Mouse (Mus musculus): Measurements from ENCODE around the gene Mef2d. TPM values are rescaled to one million over a fixed set of nuclear protein-coding genes. Genes with fewer than 3 reads are reported as not detected.

The Mef2d gene
- polyA plus RNA-seq, 1 experiment from 2014 or later, result 22.5 TPM

DNA sequence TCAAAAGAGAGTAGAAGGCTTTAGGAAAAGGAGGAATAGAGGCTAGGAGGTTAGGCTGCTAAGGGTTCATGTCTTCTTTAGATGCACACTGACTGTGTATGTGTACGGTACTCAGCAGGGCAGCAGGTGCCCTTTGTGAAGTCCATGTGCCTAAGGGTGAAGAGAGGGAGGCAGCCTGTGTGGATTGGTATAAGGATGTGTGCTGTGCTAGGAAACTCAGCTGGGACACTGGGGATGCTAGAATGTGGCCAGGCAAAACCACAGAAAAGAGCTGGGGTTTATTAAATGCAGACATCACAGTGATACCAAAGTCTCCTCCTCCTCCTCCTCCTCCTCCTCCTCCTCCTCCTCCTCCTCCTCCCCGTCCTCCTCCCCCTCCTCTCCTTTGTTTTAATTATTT, 75.5 kb downstream of the Mef2d start:
- Histone ChIP-seq H3K4me1 (ENCODE audit: control insufficient read depth, insufficient read depth, low read length) (peaks cover 34% of the 10 kb centered on the region), H3K9me3 (replicated peaks; ENCODE audit: control insufficient read depth, low read length, poor library complexity, severe bottlenecking) (no peaks in the 10 kb centered on the region), H3K4me3 (ENCODE audit: low read depth, low read length) (peak overlapping the region; percentile 49), H3K4me2 (ENCODE audit: low read length) (peak overlapping the region; percentile 70), H3K27ac (ENCODE audit: low read length) (peak overlapping the region; percentile 80), H3K27me3 (ENCODE audit: control insufficient read depth, insufficient read depth, low read depth, low read length) (peaks cover 6% of the 10 kb centered on the region), H3K36me3 (ENCODE audit: control insufficient read depth, insufficient read depth, low read length) (no peaks in the 10 kb centered on the region), H3K9ac (ENCODE audit: low read depth, low read length) (peak overlapping the region; percentile 83)
- ATAC-seq, result no peak
- 25% methylated on average over 1 of the region's 2 CpGs for WGBS

DNA sequence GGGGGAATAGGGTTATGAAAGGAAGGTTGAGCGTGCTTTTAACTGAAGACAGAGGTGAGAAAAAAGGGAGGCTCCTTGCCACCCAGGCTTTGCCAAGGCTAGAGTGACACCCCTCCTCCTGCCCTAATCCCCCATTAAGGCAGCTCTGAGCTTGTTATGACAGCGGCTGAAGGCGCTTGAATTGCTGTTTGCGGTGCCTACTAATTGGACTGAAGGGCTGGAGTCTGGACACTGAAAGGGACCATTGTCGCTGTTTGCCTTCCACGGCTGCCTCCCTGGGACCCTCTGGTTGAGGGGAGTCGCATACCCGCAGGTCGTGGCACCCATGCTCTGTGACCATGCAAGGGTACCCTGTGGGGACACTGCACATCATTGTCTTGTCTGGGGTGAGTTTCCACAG, 77.8 kb downstream of the Mef2d start:
- Histone ChIP-seq H3K9me3 (replicated peaks; ENCODE audit: control insufficient read depth, low read length, poor library complexity, severe bottlenecking) (no peaks in the 10 kb centered on the region), H3K9ac (ENCODE audit: low read depth, low read length) (peak overlapping the region; percentile 36), H3K36me3 (ENCODE audit: control insufficient read depth, insufficient read depth, low read length) (0 out of 2 replicates have a peak, but pooled peaks cover 3% of the 10 kb centered on the region), H3K27ac (ENCODE audit: low read length) (peak overlapping the region; percentile 84), H3K4me2 (ENCODE audit: low read length) (peak overlapping the region; percentile 70), H3K27me3 (ENCODE audit: control insufficient read depth, insufficient read depth, low read depth, low read length) (peaks cover 3% of the 10 kb centered on the region), H3K4me3 (ENCODE audit: low read depth, low read length) (no peak overlapping the region), H3K4me1 (ENCODE audit: control insufficient read depth, insufficient read depth, low read length) (peaks cover 21% of the 10 kb centered on the region)
- WGBS, result 5% methylated on average over 9 of the region's 9 CpGs
- ATAC-seq, result no peak

DNA sequence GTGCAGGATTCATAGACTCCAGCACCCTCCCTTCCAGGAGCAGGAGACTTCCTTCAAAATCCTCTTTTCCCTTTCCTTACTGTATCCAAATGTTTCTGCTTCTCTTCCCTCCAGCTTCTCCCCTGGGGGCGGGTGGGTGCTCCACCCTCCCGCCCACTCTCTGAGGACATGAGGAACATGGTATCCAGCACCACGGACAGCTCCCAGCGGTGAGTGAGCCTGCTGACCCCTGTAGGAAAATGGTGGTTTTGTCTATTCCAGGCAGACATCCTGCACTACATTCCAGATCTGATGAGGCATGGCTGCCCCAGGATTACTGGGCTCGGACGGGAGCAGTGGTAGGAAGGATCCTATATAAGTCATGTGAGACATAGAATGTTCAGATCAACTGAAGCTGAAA, 78.7 kb downstream of the Mef2d start:
- no peak for ATAC-seq
- 0 out of 2 replicates have a peak, but pooled peaks cover 8% of the 10 kb centered on the region for H3K36me3 ChIP-seq (ENCODE audit: control insufficient read depth, insufficient read depth, low read length)
- peaks cover 3% of the 10 kb centered on the region; the same call in 1 of the 2 replicates for H3K27me3 ChIP-seq (ENCODE audit: control insufficient read depth, insufficient read depth, low read depth, low read length)
- peak overlapping the region; percentile 70; the same call in 1 of the 2 replicates for H3K4me2 ChIP-seq (ENCODE audit: low read length)
- peaks cover 23% of the 10 kb centered on the region for H3K4me1 ChIP-seq (ENCODE audit: control insufficient read depth, insufficient read depth, low read length)
- H3K9ac ChIP-seq (ENCODE audit: low read depth, low read length), result peak overlapping the region; percentile 39; the same call in 1 of the 2 replicates
- WGBS, result 5% methylated on average over 6 of the region's 6 CpGs
- H3K4me3 ChIP-seq (ENCODE audit: low read depth, low read length), result no peak overlapping the region
- peak overlapping the region; percentile 84 for H3K27ac ChIP-seq (ENCODE audit: low read length)
- H3K9me3 ChIP-seq (replicated peaks; ENCODE audit: control insufficient read depth, low read length, poor library complexity, severe bottlenecking), result no peaks in the 10 kb centered on the region

Small RNA genes within 50 kb of the gene (microRNA-seq; reads per million reads assigned to microRNA genes)
- not detected for gene Gm25641
- 15.0 reads per million, percentile 34 among the genes with 10 or more reads in this experiment for gene Mir3093
- not detected for gene Mir9-1

Other genes with a start within 250 kb of the Mef2d start
- 144 and 154 TPM in 2 replicates for gene Hdgf, start 236.1 kb upstream of the Mef2d start, polyA plus RNA-seq (2015; fragmentation: Nextera tagmentation; extraction: Ambion mirVana)
- 47.8 and 51.6 TPM in 2 replicates for gene Mrpl24, start 222.9 kb upstream of the Mef2d start, polyA plus RNA-seq (2015; fragmentation: Nextera tagmentation; extraction: Ambion mirVana)
- gene Isg20l2, start 212.1 kb upstream of the Mef2d start, polyA plus RNA-seq (2015; fragmentation: Nextera tagmentation; extraction: Ambion mirVana), result 24.9 and 28.6 TPM in 2 replicates
- 20.5 and 23.2 TPM in 2 replicates for gene Rrnad1, start 211.7 kb upstream of the Mef2d start, polyA plus RNA-seq (2015; fragmentation: Nextera tagmentation; extraction: Ambion mirVana)
- 42.5 and 44.4 TPM in 2 replicates for gene Crabp2, start 193.7 kb upstream of the Mef2d start, polyA plus RNA-seq (2015; fragmentation: Nextera tagmentation; extraction: Ambion mirVana)
- 14.1 and 21.8 TPM in 2 replicates for gene Nes, start 171.3 kb upstream of the Mef2d start, polyA plus RNA-seq (2015; fragmentation: Nextera tagmentation; extraction: Ambion mirVana)
- 51.5 and 96.9 TPM in 2 replicates for gene Bcan, start 142.1 kb upstream of the Mef2d start, polyA plus RNA-seq (2015; fragmentation: Nextera tagmentation; extraction: Ambion mirVana)
- 0.37 and 0.74 TPM in 2 replicates for gene Hapln2, start 114.8 kb upstream of the Mef2d start, polyA plus RNA-seq (2015; fragmentation: Nextera tagmentation; extraction: Ambion mirVana)
- gene Gpatch4, start 99.3 kb upstream of the Mef2d start, polyA plus RNA-seq (2015; fragmentation: Nextera tagmentation; extraction: Ambion mirVana), result 30.4 and 35.9 TPM in 2 replicates
- gene Naxe, start 83.9 kb upstream of the Mef2d start, polyA plus RNA-seq (2015; fragmentation: Nextera tagmentation; extraction: Ambion mirVana), result 148 and 166 TPM in 2 replicates
- gene Ttc24, start 64.1 kb upstream of the Mef2d start, polyA plus RNA-seq (2015; fragmentation: Nextera tagmentation; extraction: Ambion mirVana), result not detected in 2 replicates
- 1.8 and 2.3 TPM in 2 replicates for gene Iqgap3, start 60.4 kb upstream of the Mef2d start, polyA plus RNA-seq (2015; fragmentation: Nextera tagmentation; extraction: Ambion mirVana)
- gene Rhbg, start 112.3 kb downstream of the Mef2d start, polyA plus RNA-seq (2015; fragmentation: Nextera tagmentation; extraction: Ambion mirVana), result 0.18 and 0.21 TPM in 2 replicates
- 0.16 TPM in 1 of 2 replicates, not detected in the other for gene Gm38392, start 144.8 kb downstream of the Mef2d start, polyA plus RNA-seq (2015; fragmentation: Nextera tagmentation; extraction: Ambion mirVana)
- gene Tsacc, start 154.6 kb downstream of the Mef2d start, polyA plus RNA-seq (2015; fragmentation: Nextera tagmentation; extraction: Ambion mirVana), result 7.3 and 7.5 TPM in 2 replicates
- 419 and 444 TPM in 2 replicates for gene Cct3, start 154.7 kb downstream of the Mef2d start, polyA plus RNA-seq (2015; fragmentation: Nextera tagmentation; extraction: Ambion mirVana)
- gene Glmp, start 182.7 kb downstream of the Mef2d start, polyA plus RNA-seq (2015; fragmentation: Nextera tagmentation; extraction: Ambion mirVana), result 91.3 and 107 TPM in 2 replicates
- 1.0 and 1.2 TPM in 2 replicates for gene Tmem79, start 193.8 kb downstream of the Mef2d start, polyA plus RNA-seq (2015; fragmentation: Nextera tagmentation; extraction: Ambion mirVana)
- gene Smg5, start 193.9 kb downstream of the Mef2d start, polyA plus RNA-seq (2015; fragmentation: Nextera tagmentation; extraction: Ambion mirVana), result 61.4 and 65.7 TPM in 2 replicates
- gene Paqr6, start 222.2 kb downstream of the Mef2d start, polyA plus RNA-seq (2015; fragmentation: Nextera tagmentation; extraction: Ambion mirVana), result 1.2 and 1.9 TPM in 2 replicates
- not detected in 2 replicates for gene Bglap3, start 230.4 kb downstream of the Mef2d start, polyA plus RNA-seq (2015; fragmentation: Nextera tagmentation; extraction: Ambion mirVana)
- 1.3 TPM in 1 of 2 replicates, not detected in the other for gene Bglap2, start 236.3 kb downstream of the Mef2d start, polyA plus RNA-seq (2015; fragmentation: Nextera tagmentation; extraction: Ambion mirVana)
- gene Bglap, start 242.1 kb downstream of the Mef2d start, polyA plus RNA-seq (2015; fragmentation: Nextera tagmentation; extraction: Ambion mirVana), result 0.88 TPM in 1 of 2 replicates, not detected in the other